32 mouse cellular contexts compared by ENCODE assay signal in the genomic region with DNA sequence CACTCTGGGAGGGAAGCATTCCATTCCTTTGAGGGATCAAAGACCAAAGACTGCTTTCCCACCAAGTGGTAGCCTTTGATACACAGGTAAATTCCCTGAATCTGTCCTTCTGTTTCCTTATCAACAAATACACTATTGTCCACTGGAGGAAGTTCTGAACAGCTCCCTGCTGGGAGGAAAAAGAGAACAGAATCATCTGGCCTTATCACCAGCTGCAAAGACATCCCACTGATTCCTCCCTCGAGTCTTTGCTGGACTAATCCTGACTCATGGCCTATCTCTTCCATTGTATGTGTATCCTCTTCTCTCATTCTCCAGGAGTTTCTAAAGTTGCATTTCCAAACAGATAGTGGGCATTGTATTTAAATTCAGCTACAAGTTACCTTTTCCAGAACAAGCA. TPM values are rescaled to one million over a fixed set of nuclear protein-coding genes. Genes with fewer than 3 reads are reported as not detected.
"Had no signal": no experiment of that assay in that cellular context is flagged by ENCODE, and none has a peak within 500 bp of the region (broad histone marks: within the 10 kb centered on the region; RNA-seq: fewer than 3 reads in every experiment).

No protein-coding gene starts in this region.

- H3K36me3 ChIP-seq: heart, embryonic 15.5 days; kidney, embryonic 15.5 days had no signal

- H3K4me1 ChIP-seq: heart, embryonic 13.5 days; heart, embryonic 15.5 days; hindbrain, embryonic 13.5 days; hindbrain, embryonic 15.5 days; kidney, embryonic 15.5 days; limb, embryonic 15.5 days; liver, embryonic 12.5 days had no signal

- DNase-seq: gastrocnemius, postnatal 14 days; gastrocnemius, postnatal 36 days; heart, adult 2 months; heart, postnatal 14 days; heart, postnatal 36 days; kidney, adult 11 months; kidney, adult 2 months; kidney, adult 9 months; kidney, postnatal 14 days; kidney, postnatal 36 days; layer of hippocampus, adult 9-11 months; layer of hippocampus, postnatal 36 days; left cerebral cortex, postnatal 4 days had no signal

- H3K4me3 ChIP-seq: heart, adult 2 months; heart, embryonic 13.5 days; heart, embryonic 15.5 days; hindbrain, embryonic 13.5 days; hindbrain, embryonic 15.5 days; kidney, embryonic 15.5 days; limb, embryonic 13.5 days; limb, embryonic 15.5 days; liver, embryonic 12.5 days had no signal

- H3K4me2 ChIP-seq: heart, embryonic 11.5 days; heart, embryonic 13.5 days; heart, embryonic 15.5 days; hindbrain, embryonic 13.5 days; hindbrain, embryonic 15.5 days; kidney, embryonic 15.5 days; limb, embryonic 13.5 days; limb, embryonic 15.5 days; liver, embryonic 12.5 days had no signal

- H3K27ac ChIP-seq: heart, adult 2 months; heart, embryonic 13.5 days; heart, embryonic 15.5 days; hindbrain, embryonic 13.5 days; hindbrain, embryonic 15.5 days; hindbrain, postnatal 0 days; kidney, embryonic 15.5 days; kidney, postnatal 0 days; limb, embryonic 13.5 days; limb, embryonic 15.5 days; liver, embryonic 12.5 days; liver, embryonic 14.5 days had no signal

- H3K27me3 ChIP-seq: heart, embryonic 13.5 days; heart, embryonic 15.5 days; hindbrain, embryonic 13.5 days; hindbrain, embryonic 15.5 days; kidney, embryonic 15.5 days; limb, embryonic 13.5 days; limb, embryonic 15.5 days; liver, embryonic 12.5 days had no signal

- ATAC-seq: hindbrain, postnatal 0 days; liver, embryonic 12.5 days had no signal

- H3K9ac ChIP-seq: heart, embryonic 13.5 days; heart, embryonic 15.5 days; hindbrain, embryonic 13.5 days; hindbrain, embryonic 15.5 days; kidney, embryonic 15.5 days; limb, embryonic 13.5 days; limb, embryonic 15.5 days; liver, embryonic 12.5 days; liver, embryonic 14.5 days had no signal

- H3K9me3 ChIP-seq: heart, embryonic 13.5 days; heart, embryonic 15.5 days; hindbrain, embryonic 15.5 days; kidney, embryonic 15.5 days; limb, embryonic 13.5 days; limb, embryonic 15.5 days; liver, embryonic 12.5 days had no signal

RNA-seq across cellular contexts. Expression of gene C4bp, which starts 22.5 kb away (rescaled TPM):
- polyA plus RNA-seq: heart, adult 2 months; heart, embryonic 11.5 days; heart, embryonic 13.5 days; heart, embryonic 15.5 days; heart, postnatal 0 days; hindbrain, embryonic 11.5 days; hindbrain, embryonic 13.5 days; hindbrain, embryonic 15.5 days; limb, embryonic 11.5 days; limb, embryonic 13.5 days; limb, embryonic 15.5 days had no signal

RNA-seq across cellular contexts. Expression of gene Gm29427, which starts 31.7 kb away (rescaled TPM):
- polyA plus RNA-seq: heart, embryonic 11.5 days; heart, embryonic 13.5 days; heart, embryonic 15.5 days; heart, postnatal 0 days; hindbrain, embryonic 11.5 days; hindbrain, embryonic 15.5 days; hindbrain, postnatal 0 days; intestine, embryonic 14.5 days; kidney, adult 2 months; kidney, embryonic 15.5 days; kidney, postnatal 0 days; large intestine, adult 2 months; limb, embryonic 11.5 days; limb, embryonic 13.5 days; limb, embryonic 15.5 days; liver, adult 2 months; liver, embryonic 12.5 days; liver, embryonic 14.5 days; liver, embryonic 16.5 days had no signal
